Mouse (Mus musculus): ENCODE data around the gene Tgtp2. TPM values are rescaled to one million over a fixed set of nuclear protein-coding genes. Genes with fewer than 3 reads are reported as not detected.
"Not testable (repeated sequence)": the region's sequence is repeated elsewhere in the genome, so short reads cannot be mapped to it uniquely, and the experiment has no call there.

Gene Tgtp2
- polyA plus RNA-seq, 1 experiment, result 0.59 TPM

GRCm38 (mm10) chr11:49051093-49051891 is 12.7 kb downstream of the Tgtp2 start, which contains the start of gene 9930111J21Rik2:
Gene 9930111J21Rik2, minus strand, starts transcription at chr11:49051242.
- TF ChIP-seq GATA1 (IDR thresholded peaks at IDR 0.05; ENCODE audit: low read length), result not testable (repeated sequence)

Other genes starting within 250 kb of the Tgtp2 start
- 71.0 and 75.1 TPM in 2 replicates for gene Trim41, start 246.9 kb downstream of the Tgtp2 start, polyA plus RNA-seq (2012)
- gene Trim7, start 238.1 kb downstream of the Tgtp2 start, polyA plus RNA-seq (2012), result 1.0 and 1.2 TPM in 2 replicates
- 56.4 and 64.2 TPM in 2 replicates for gene Gm12184, start 237.6 kb downstream of the Tgtp2 start, polyA plus RNA-seq (2012)
- 2.2 and 2.4 TPM in 2 replicates for gene Irgm1, start 192.5 kb downstream of the Tgtp2 start, polyA plus RNA-seq (2012)
- gene Gm5431, start 162.0 kb downstream of the Tgtp2 start, polyA plus RNA-seq (2012), result not detected in 2 replicates
- 0.10 and 0.23 TPM in 2 replicates for gene Psme2b, start 118.0 kb downstream of the Tgtp2 start, polyA plus RNA-seq (2012)
- gene Olfr56, start 85.3 kb downstream of the Tgtp2 start, polyA plus RNA-seq (2012), result 0.02 and 0.03 TPM in 2 replicates
- gene 9930111J21Rik1, start 84.8 kb downstream of the Tgtp2 start, polyA plus RNA-seq (2012), result not detected in 2 replicates
- gene Gm12185, start 72.0 kb downstream of the Tgtp2 start, polyA plus RNA-seq (2012), result not detected in 2 replicates
- gene Tgtp1, start 70.0 kb downstream of the Tgtp2 start, polyA plus RNA-seq (2012), result 0.04 and 0.06 TPM in 2 replicates
- gene 9930111J21Rik2, start 13.0 kb downstream of the Tgtp2 start, polyA plus RNA-seq (2012), result 0.01 and 0.02 TPM in 2 replicates
- 0.44 and 0.90 TPM in 2 replicates for gene Ifi47, start 12.4 kb upstream of the Tgtp2 start, polyA plus RNA-seq (2012)
- not detected in 2 replicates for gene Olfr1396, start 50.7 kb upstream of the Tgtp2 start, polyA plus RNA-seq (2012)
- not detected in 2 replicates for gene Olfr1395, start 78.1 kb upstream of the Tgtp2 start, polyA plus RNA-seq (2012)
- not detected in 2 replicates for gene Olfr1394, start 90.2 kb upstream of the Tgtp2 start, polyA plus RNA-seq (2012)
- not detected in 2 replicates for gene Btnl9, start 123.0 kb upstream of the Tgtp2 start, polyA plus RNA-seq (2012)
- gene Zfp62, start 139.1 kb upstream of the Tgtp2 start, polyA plus RNA-seq (2012), result 6.1 and 8.3 TPM in 2 replicates
- gene Mgat1, start 180.0 kb upstream of the Tgtp2 start, polyA plus RNA-seq (2012), result 44.7 and 51.8 TPM in 2 replicates
- gene Olfr1393, start 214.1 kb upstream of the Tgtp2 start, polyA plus RNA-seq (2012), result not detected in 2 replicates
- gene Olfr1392, start 221.1 kb upstream of the Tgtp2 start, polyA plus RNA-seq (2012), result not detected in 2 replicates
- not detected in 2 replicates for gene Olfr10, start 240.5 kb upstream of the Tgtp2 start, polyA plus RNA-seq (2012)